Mouse (Mus musculus): ENCODE measurements around the gene Bcl2l13. TPM values are rescaled to one million over a fixed set of nuclear protein-coding genes. Genes with fewer than 3 reads are reported as not detected.
"Not testable (repeated sequence)": the region's sequence is repeated elsewhere in the genome, so short reads cannot be mapped to it uniquely, and the experiment has no call there.

Gene Bcl2l13
- polyA plus RNA-seq, 1 experiment from 2014 or later: 34.3 TPM

GRCm38 (mm10) chr6:120914911-120915648 is 79.1 kb downstream of the Bcl2l13 start:
- Histone ChIP-seq H3K27ac (replicated peaks) (peak overlapping the region; percentile 87), H3K9me3 (replicated peaks) (no peaks in the 10 kb centered on the region), H3K9ac (peak overlapping the region; percentile 53), H3K4me3 (replicated peaks) (peak overlapping the region; percentile 74), H3K36me3 (replicated peaks) (no peaks in the 10 kb centered on the region; the same call in 1 of the 2 replicates), H3K27me3 (no peaks in the 10 kb centered on the region), H3K4me2 (peak overlapping the region; percentile 99), H3K4me1 (replicated peaks) (peaks cover 67% of the 10 kb centered on the region)
- peak; percentile 58 for ATAC-seq (ENCODE audit: insufficient read depth)
- 5% methylated on average over 9 of the region's 9 CpGs for WGBS (ENCODE audit: insufficient replicate concordance)

GRCm38 (mm10) chr6:120915649-120915975 is 79.6 kb downstream of the Bcl2l13 start:
- 10% methylated on average over 2 of the region's 2 CpGs for WGBS (ENCODE audit: insufficient replicate concordance)
- no peaks in the 10 kb centered on the region for H3K27me3 ChIP-seq
- peak overlapping the region; percentile 87 for H3K27ac ChIP-seq (replicated peaks)
- peaks cover 64% of the 10 kb centered on the region for H3K4me1 ChIP-seq (replicated peaks)
- no peaks in the 10 kb centered on the region for H3K36me3 ChIP-seq (replicated peaks)
- H3K4me2 ChIP-seq: peak overlapping the region; percentile 99
- peak overlapping the region; percentile 74 for H3K4me3 ChIP-seq (replicated peaks)
- ATAC-seq (ENCODE audit: insufficient read depth): peak; percentile 28
- H3K9me3 ChIP-seq (replicated peaks): no peaks in the 10 kb centered on the region
- H3K9ac ChIP-seq: peak overlapping the region; percentile 53

- Histone ChIP-seq H3K27me3 (no peaks in the 10 kb centered on the region), H3K27ac (replicated peaks) (peak within 1 kb of the TSS; percentile 87), H3K36me3 (replicated peaks) (no peaks in the 10 kb centered on the region), H3K4me2 (peak within 1 kb of the TSS; percentile 99), H3K4me1 (replicated peaks) (peaks cover 57% of the 10 kb centered on the region), H3K9me3 (replicated peaks) (no peaks in the 10 kb centered on the region), H3K9ac (peak within 1 kb of the TSS; percentile 65), H3K4me3 (replicated peaks) (peak within 1 kb of the TSS; percentile 74)
- 1% methylated on average over 65 of the region's 67 CpGs for WGBS (ENCODE audit: insufficient replicate concordance)
- peak; percentile 81 for ATAC-seq (ENCODE audit: insufficient read depth)
These were observed 80.3 kb downstream of the Bcl2l13 start, which contains the start of gene Bid for GRCm38 (mm10) chr6:120916074-120916971. Bid (minus strand) TSS chr6:120916853.

- Histone ChIP-seq H3K27ac (replicated peaks) (peak overlapping the region; percentile 87; the same call in 1 of the 2 replicates), H3K9ac (peak overlapping the region; percentile 65; the same call in 1 of the 2 replicates), H3K4me1 (replicated peaks) (peaks cover 48% of the 10 kb centered on the region), H3K4me2 (peak overlapping the region; percentile 99), H3K4me3 (replicated peaks) (peak overlapping the region; percentile 74)
- not testable (repeated sequence) for H3K9me3 ChIP-seq (replicated peaks); H3K27me3 ChIP-seq; H3K36me3 ChIP-seq (replicated peaks)
- 24% methylated on average over 10 of the region's 14 CpGs for WGBS (ENCODE audit: insufficient replicate concordance)
- ATAC-seq (ENCODE audit: insufficient read depth): peak; percentile 43
These were observed 81.2 kb downstream of the Bcl2l13 start for GRCm38 (mm10) chr6:120916972-120917881.

GRCm38 (mm10) chr6:120917975-120918374 is 82.0 kb downstream of the Bcl2l13 start:
- Histone ChIP-seq H3K27me3 (no peaks in the 10 kb centered on the region), H3K4me2 (no peak overlapping the region), H3K36me3 (replicated peaks) (no peaks in the 10 kb centered on the region), H3K9me3 (replicated peaks) (no peaks in the 10 kb centered on the region), H3K4me3 (replicated peaks) (no peak overlapping the region), H3K27ac (replicated peaks) (no peak overlapping the region), H3K9ac (no peak overlapping the region), H3K4me1 (replicated peaks) (peaks cover 41% of the 10 kb centered on the region)
- WGBS (ENCODE audit: insufficient replicate concordance): 59% methylated on average over 3 of the region's 3 CpGs
- ATAC-seq (ENCODE audit: insufficient read depth): no peak

GRCm38 (mm10) chr6:120924791-120925321 is 88.8 kb downstream of the Bcl2l13 start:
- H3K9ac ChIP-seq; H3K4me2 ChIP-seq; H3K27ac ChIP-seq (replicated peaks); H3K9me3 ChIP-seq (replicated peaks); H3K36me3 ChIP-seq (replicated peaks); H3K27me3 ChIP-seq; H3K4me3 ChIP-seq (replicated peaks): not testable (repeated sequence)
- peak; percentile 34; the same call in 1 of the 2 replicates for ATAC-seq (ENCODE audit: insufficient read depth)
- WGBS (ENCODE audit: insufficient replicate concordance): 59% methylated on average over 2 of the region's 2 CpGs
- H3K4me1 ChIP-seq (replicated peaks): peaks cover 12% of the 10 kb centered on the region; the same call in 1 of the 2 replicates

GRCm38 (mm10) chr6:120926880-120927279 is 90.9 kb downstream of the Bcl2l13 start:
- WGBS (ENCODE audit: insufficient replicate concordance): 50% methylated on average over 2 of the region's 2 CpGs
- Histone ChIP-seq H3K27ac (replicated peaks) (no peak overlapping the region), H3K4me1 (replicated peaks) (peaks cover 32% of the 10 kb centered on the region), H3K4me2 (no peak overlapping the region), H3K27me3 (no peaks in the 10 kb centered on the region), H3K4me3 (replicated peaks) (no peak overlapping the region), H3K36me3 (replicated peaks) (peaks cover 16% of the 10 kb centered on the region), H3K9me3 (replicated peaks) (no peaks in the 10 kb centered on the region), H3K9ac (no peak overlapping the region)
- ATAC-seq (ENCODE audit: insufficient read depth): no peak

- Histone ChIP-seq H3K36me3 (replicated peaks) (peaks cover 25% of the 10 kb centered on the region), H3K4me3 (replicated peaks) (no peak overlapping the region), H3K9me3 (replicated peaks) (no peaks in the 10 kb centered on the region), H3K4me1 (replicated peaks) (peaks cover 33% of the 10 kb centered on the region), H3K27me3 (no peaks in the 10 kb centered on the region), H3K27ac (replicated peaks) (no peak overlapping the region), H3K9ac (no peak overlapping the region), H3K4me2 (no peak overlapping the region)
- no peak for ATAC-seq (ENCODE audit: insufficient read depth)
- 82% methylated on average over 3 of the region's 3 CpGs for WGBS (ENCODE audit: insufficient replicate concordance)
These were observed 91.8 kb downstream of the Bcl2l13 start for GRCm38 (mm10) chr6:120927765-120928164.

- WGBS (ENCODE audit: insufficient replicate concordance): 82% methylated on average over 1 of the region's 1 CpGs
- Histone ChIP-seq H3K4me1 (replicated peaks) (peaks cover 33% of the 10 kb centered on the region), H3K4me3 (replicated peaks) (no peak overlapping the region), H3K9me3 (replicated peaks) (no peaks in the 10 kb centered on the region), H3K36me3 (replicated peaks) (peaks cover 41% of the 10 kb centered on the region), H3K27me3 (no peaks in the 10 kb centered on the region), H3K9ac (no peak overlapping the region), H3K4me2 (no peak overlapping the region), H3K27ac (replicated peaks) (no peak overlapping the region)
- no peak for ATAC-seq (ENCODE audit: insufficient read depth)
These were observed 93.4 kb downstream of the Bcl2l13 start for GRCm38 (mm10) chr6:120929421-120929820.
